Mouse (Mus musculus): ENCODE measurements at regions not wholly inside any gene's neighbourhood (a gene's known extent, or its start where the extent isn't known, plus 50 kb on each side); places are given as distances from the start of the nearest gene placed in this dataset.

- ChIA-PET CTCF (no interaction called here), POLR2A (interaction anchor here in 2 of 4 experiments (0.6 to 1.6 kb wide), 4 partner anchors 15 to 174 kb away, joined by 3 to 5 read pairs (median 3); no protein-coding TSS in a partner anchor)
These were observed 121.7 kb downstream of the Cd83 start for GRCm38 (mm10) chr13:43906241-43906640.

- ChIA-PET CTCF (interaction anchor here in 1 of 4 experiments (0.6 kb wide), 1 partner anchor 855 kb away, joined by 4 read pairs; no protein-coding TSS in a partner anchor), POLR2A (no interaction called here)
These were observed 122.8 kb downstream of the Cd83 start for GRCm38 (mm10) chr13:43907425-43907824.

GRCm38 (mm10) chr13:43908041-43908644, 123.6 kb downstream of the Cd83 start:
- ChIA-PET POLR2A (interaction anchor here (0.5 to 1.1 kb wide), 5 partner anchors 8 to 1148 kb away, joined by 3 to 4 read pairs (median 3); no protein-coding TSS in a partner anchor), CTCF (interaction anchor here in 1 of 4 experiments (0.6 kb wide), 1 partner anchor 855 kb away, joined by 4 read pairs; no protein-coding TSS in a partner anchor)

- CTCF ChIA-PET: no interaction called here
These were observed 125.4 kb downstream of the Cd83 start for GRCm38 (mm10) chr13:43909933-43910332.

GRCm38 (mm10) chr13:43913476-43913875, 128.9 kb downstream of the Cd83 start:
- ChIA-PET POLR2A (interaction anchor here in 1 of 4 experiments (0.7 kb wide), 1 partner anchor 9 kb away, joined by 3 read pairs; no protein-coding TSS in a partner anchor), CTCF (interaction anchor here in 1 of 4 experiments (0.7 kb wide), 1 partner anchor 891 kb away, joined by 4 read pairs; no protein-coding TSS in a partner anchor)

More at GRCm38 (mm10) chr13:43909933-43910332, 125.4 kb downstream of the Cd83 start:
- POLR2A ChIA-PET: interaction anchor here in 1 of 4 experiments (0.6 kb wide), 2 partner anchors 877 to 1540 kb away, joined by 3 to 6 read pairs; no protein-coding TSS in a partner anchor

- ChIA-PET CTCF (interaction anchor here in 1 of 4 experiments (0.5 kb wide), 2 partner anchors 148 to 260 kb away, joined by 3 to 4 read pairs; no protein-coding TSS in a partner anchor), POLR2A (no interaction called here)
These were observed 135.3 kb downstream of the Cd83 start for GRCm38 (mm10) chr13:43919781-43920420.

- CTCF ChIA-PET: no interaction called here
These were observed 145.8 kb downstream of the Cd83 start for GRCm38 (mm10) chr13:43930081-43930981.

DNA sequence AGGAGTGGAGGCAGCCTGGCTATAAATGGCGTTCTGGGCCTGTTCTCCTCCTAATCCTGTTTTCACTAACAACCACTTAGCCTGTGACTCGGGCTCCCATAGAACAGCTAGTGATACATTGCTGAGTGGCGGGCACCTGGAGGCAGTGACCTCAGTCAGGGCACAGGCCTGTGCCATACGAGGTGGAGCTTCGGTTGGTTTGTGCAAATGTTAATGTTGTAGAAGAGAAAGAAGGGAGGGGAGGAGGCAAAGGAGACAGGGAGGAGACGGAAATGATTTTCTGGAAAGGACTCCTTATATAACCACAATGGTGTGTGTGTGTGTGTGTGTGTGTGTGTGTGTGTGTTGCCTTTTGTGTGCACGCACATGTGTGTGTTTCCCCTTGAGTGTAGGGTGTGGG, 148.4 kb downstream of the Cd83 start:
- CTCF ChIA-PET: interaction anchor here in 3 of 4 experiments (0.6 to 0.8 kb wide), 4 partner anchors 38 to 552 kb away, joined by 3 to 5 read pairs (median 4); no protein-coding TSS in a partner anchor
- POLR2A ChIA-PET: interaction anchor here in 3 of 4 experiments (0.6 to 1.2 kb wide), 7 partner anchors 42 to 203 kb away, joined by 3 to 5 read pairs (median 3); no protein-coding TSS in a partner anchor

More at GRCm38 (mm10) chr13:43930081-43930981, 145.8 kb downstream of the Cd83 start:
- POLR2A ChIA-PET: interaction anchor here in 2 of 4 experiments (0.5 to 1.4 kb wide), 2 partner anchors 9 to 659 kb away, joined by 3 to 4 read pairs; no protein-coding TSS in a partner anchor

- CTCF ChIA-PET: no interaction called here
- POLR2A ChIA-PET: interaction anchor here in 1 of 4 experiments (0.7 to 1.3 kb wide), 2 partner anchors 294 to 775 kb away, joined by 3 read pairs; no protein-coding TSS in a partner anchor
These were observed 150.7 kb downstream of the Cd83 start for GRCm38 (mm10) chr13:43935284-43935683.

DNA sequence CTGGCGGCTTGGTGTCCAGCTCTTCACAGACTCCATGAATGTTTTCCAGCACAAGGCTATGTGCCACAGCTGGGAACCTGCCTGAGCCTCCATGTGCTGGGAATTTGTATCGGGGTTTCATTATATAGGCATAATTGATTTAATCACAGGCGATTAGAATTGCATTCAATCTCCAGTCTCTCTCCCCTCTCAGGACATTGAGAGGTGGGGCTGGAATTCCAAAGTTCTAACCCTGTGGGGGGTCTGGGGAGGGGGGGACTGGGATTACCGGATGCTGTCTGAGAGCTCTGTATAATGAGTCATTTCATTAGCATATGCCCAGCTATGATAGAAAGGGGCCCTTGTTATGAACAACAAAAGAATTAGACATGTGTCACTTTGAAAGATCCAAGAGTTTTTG, 151.9 kb downstream of the Cd83 start:
- POLR2A ChIA-PET: interaction anchor here in 2 of 4 experiments (0.8 to 1.3 kb wide), 3 partner anchors 10 to 293 kb away, joined by 3 read pairs; no protein-coding TSS in a partner anchor
- CTCF ChIA-PET: interaction anchor here in 3 of 4 experiments (0.5 to 0.7 kb wide), 5 partner anchors 145 to 1619 kb away, joined by 3 to 7 read pairs (median 4); no protein-coding TSS in a partner anchor

DNA sequence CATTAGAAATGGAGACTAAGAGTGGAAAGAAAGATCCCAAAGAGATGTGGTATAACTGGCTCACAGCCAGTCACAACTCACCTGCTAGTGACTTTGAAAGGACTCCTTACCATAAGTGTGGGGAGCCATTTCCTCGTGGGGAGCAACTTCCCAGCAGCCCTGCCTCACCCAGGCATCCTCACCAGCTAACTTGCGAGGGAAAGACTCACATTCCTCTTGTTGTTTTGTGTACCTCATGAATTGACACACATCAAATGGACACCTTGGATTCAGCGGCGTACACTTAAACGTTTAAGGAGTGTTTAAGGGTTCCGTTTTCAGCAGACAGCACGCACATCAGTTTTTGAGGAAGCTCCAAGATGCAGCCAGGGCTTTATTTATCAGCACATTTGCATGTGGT, 154.0 kb downstream of the Cd83 start:
- CTCF ChIA-PET: interaction anchor here in 1 of 4 experiments (0.6 kb wide), 1 partner anchor 7 kb away, joined by 3 read pairs; no protein-coding TSS in a partner anchor
- POLR2A ChIA-PET: interaction anchor here (0.5 to 1.6 kb wide), 9 partner anchors 9 to 471 kb away, joined by 3 to 5 read pairs (median 4); no protein-coding TSS in a partner anchor

GRCm38 (mm10) chr13:43939375-43939774, 154.8 kb downstream of the Cd83 start:
- ChIA-PET CTCF (interaction anchor here in 2 of 4 experiments (0.6 kb wide), 2 partner anchors 10 to 712 kb away, joined by 5 to 6 read pairs; no protein-coding TSS in a partner anchor), POLR2A (interaction anchor here in 2 of 4 experiments (0.9 to 1.6 kb wide), 5 partner anchors 8 to 83 kb away, joined by 3 to 5 read pairs (median 4); no protein-coding TSS in a partner anchor)

DNA sequence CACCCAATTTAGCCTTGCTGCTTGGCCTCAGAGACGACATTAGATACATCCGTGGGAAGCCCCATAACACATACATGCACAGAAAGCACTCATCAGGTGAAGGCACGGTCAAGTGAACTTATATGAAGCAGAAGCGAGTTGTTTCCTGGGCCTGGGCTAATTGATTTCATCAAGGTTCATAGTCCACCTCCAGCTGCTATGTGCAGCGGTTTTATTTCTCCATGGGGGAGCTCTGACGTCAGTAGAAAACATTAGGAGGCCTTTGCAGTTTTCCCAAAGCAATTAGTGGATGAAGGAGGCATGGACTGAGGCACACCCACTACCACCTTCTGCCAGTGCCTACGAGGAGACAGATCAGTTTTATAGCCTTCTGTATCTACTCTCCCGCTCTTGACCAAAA, 157.2 kb downstream of the Cd83 start:
- ChIA-PET POLR2A (no interaction called here), CTCF (no interaction called here)

GRCm38 (mm10) chr13:43948606-43949005, 164.0 kb downstream of the Cd83 start:
- POLR2A ChIA-PET: interaction anchor here in 1 of 4 experiments (0.6 kb wide), 1 partner anchor 445 kb away, joined by 7 read pairs; no protein-coding TSS in a partner anchor

GRCm38 (mm10) chr13:43949740-43950643, 165.4 kb downstream of the Cd83 start:
- ChIA-PET CTCF (interaction anchor here in 1 of 4 experiments (0.6 kb wide), 1 partner anchor 11 kb away, joined by 5 read pairs; no protein-coding TSS in a partner anchor), POLR2A (interaction anchor here in 1 of 4 experiments (1.0 kb wide), 1 partner anchor 12 kb away, joined by 4 read pairs; no protein-coding TSS in a partner anchor)

More at GRCm38 (mm10) chr13:43948606-43949005, 164.0 kb downstream of the Cd83 start:
- CTCF ChIA-PET: no interaction called here

DNA sequence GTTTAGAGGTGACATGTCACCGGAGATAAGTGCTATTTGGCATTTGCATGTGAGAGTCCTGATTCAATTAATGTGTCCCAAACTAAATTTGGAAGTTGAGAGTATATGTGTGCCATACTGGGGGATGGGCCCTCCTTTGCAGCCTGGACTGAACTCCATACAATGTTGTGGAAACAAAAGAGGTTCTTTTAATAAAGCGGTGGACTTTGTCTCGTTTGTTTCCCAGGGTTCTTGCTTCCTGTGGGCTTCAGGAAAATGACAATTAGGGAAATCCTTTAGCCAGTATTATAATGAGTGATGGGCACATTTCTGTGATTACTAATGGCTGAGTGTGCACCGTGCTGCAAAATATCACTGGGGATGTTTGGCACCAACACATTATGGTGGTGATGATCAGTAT, 167.9 kb downstream of the Cd83 start:
- ChIA-PET CTCF (interaction anchor here in 1 of 4 experiments (1.0 kb wide), 1 partner anchor 357 kb away, joined by 4 read pairs; no protein-coding TSS in a partner anchor), POLR2A (no interaction called here)
